18 mouse cellular contexts compared by ENCODE assay signal in genomic region chr6:118757533-118758289, GRCm38 (mm10).
A peak's percentile ranks its signal among the peaks of the same experiment; 100 is the strongest.
DNase-seq lines count a peak whose midpoint lies in the region; ATAC-seq and TF ChIP-seq lines count a peak whose summit lies in the region.
"Had no signal": no experiment of that assay in that cellular context is flagged by ENCODE, and none has a peak within 500 bp of the region (broad histone marks: within the 10 kb centered on the region; RNA-seq: fewer than 3 reads in every experiment).

No protein-coding gene starts in this region.

- H3K9ac ChIP-seq in heart, embryonic 12.5 days = no peak overlapping the region
- H3K9ac ChIP-seq in stomach, embryonic 15.5 days = no peak overlapping the region
- H3K9ac ChIP-seq in stomach, postnatal 0 days (ENCODE audit: low read length) = no peak overlapping the region
- peak overlapping the region; percentile 62 for H3K9ac ChIP-seq in liver, embryonic 12.5 days
- H3K9ac ChIP-seq: lung, embryonic 15.5 days had no signal

- 69% methylated on average over 12 of the region's 12 CpGs for WGBS in heart, embryonic 12.5 days
- 78% methylated on average over 12 of the region's 12 CpGs for WGBS in stomach, embryonic 15.5 days
- 76% methylated on average over 12 of the region's 12 CpGs for WGBS in stomach, postnatal 0 days
- 30% methylated on average over 12 of the region's 12 CpGs for WGBS in liver, embryonic 12.5 days (ENCODE audit: insufficient replicate concordance)

- 0 out of 2 replicates have a peak overlapping the region, but pooled peaks have one; percentile 31 for H3K27ac ChIP-seq in heart, embryonic 12.5 days (ENCODE audit: poor library complexity, severe bottlenecking)
- H3K27ac ChIP-seq in stomach, embryonic 15.5 days = no peak overlapping the region
- no peak overlapping the region for H3K27ac ChIP-seq in stomach, postnatal 0 days (replicated peaks)
- H3K27ac ChIP-seq in liver, embryonic 12.5 days = peak overlapping the region; percentile 91
- H3K27ac ChIP-seq: embryonic facial prominence, embryonic 10.5 days; forebrain, embryonic 10.5 days; hindbrain, embryonic 10.5 days; kidney, postnatal 0 days; lung, embryonic 15.5 days; midbrain, embryonic 10.5 days had no signal

- no peak for TF ChIP-seq EP300 in stomach, postnatal 0 days (optimal IDR thresholded peaks at IDR 0.05)

- no peaks in the 10 kb centered on the region for H3K9me3 ChIP-seq in heart, embryonic 12.5 days (replicated peaks)
- H3K9me3 ChIP-seq in stomach, embryonic 15.5 days = no peaks in the 10 kb centered on the region
- H3K9me3 ChIP-seq in stomach, postnatal 0 days (ENCODE audit: control insufficient read depth, low read length) = no peaks in the 10 kb centered on the region
- H3K9me3 ChIP-seq in liver, embryonic 12.5 days (replicated peaks) = no peaks in the 10 kb centered on the region
- H3K9me3 ChIP-seq: embryonic facial prominence, embryonic 10.5 days; forebrain, embryonic 10.5 days; hindbrain, embryonic 10.5 days; lung, embryonic 15.5 days; midbrain, embryonic 10.5 days had no signal

- peaks cover 30% of the 10 kb centered on the region for H3K4me1 ChIP-seq in heart, embryonic 12.5 days (replicated peaks)
- no peaks in the 10 kb centered on the region for H3K4me1 ChIP-seq in stomach, embryonic 15.5 days
- H3K4me1 ChIP-seq in stomach, postnatal 0 days (replicated peaks; ENCODE audit: control insufficient read depth, insufficient read depth) = no peaks in the 10 kb centered on the region
- H3K4me1 ChIP-seq in liver, embryonic 12.5 days = peaks cover 52% of the 10 kb centered on the region
- H3K4me1 ChIP-seq: lung, embryonic 15.5 days; midbrain, embryonic 10.5 days had no signal

- no peak overlapping the region for H3K4me2 ChIP-seq in heart, embryonic 12.5 days
- no peak overlapping the region for H3K4me2 ChIP-seq in stomach, embryonic 15.5 days
- H3K4me2 ChIP-seq in stomach, postnatal 0 days (replicated peaks; ENCODE audit: low read depth) = no peak overlapping the region
- peak overlapping the region; percentile 67 for H3K4me2 ChIP-seq in liver, embryonic 12.5 days
- H3K4me2 ChIP-seq: lung, embryonic 15.5 days had no signal

- H3K36me3 ChIP-seq in heart, embryonic 12.5 days = peaks cover 17% of the 10 kb centered on the region
- no peaks in the 10 kb centered on the region for H3K36me3 ChIP-seq in stomach, embryonic 15.5 days
- H3K36me3 ChIP-seq in stomach, postnatal 0 days (ENCODE audit: control insufficient read depth, insufficient read depth, low read length) = no peaks in the 10 kb centered on the region
- H3K36me3 ChIP-seq in liver, embryonic 12.5 days = no peaks in the 10 kb centered on the region
- H3K36me3 ChIP-seq: embryonic facial prominence, embryonic 10.5 days; forebrain, embryonic 10.5 days; G1E; hindbrain, embryonic 10.5 days; lung, embryonic 15.5 days; midbrain, embryonic 10.5 days had no signal

- TF ChIP-seq CTCF in stomach, postnatal 0 days (IDR thresholded peaks at IDR 0.05; ENCODE audit: low read depth) = no peak

- H3K27me3 ChIP-seq in heart, embryonic 12.5 days (replicated peaks) = no peaks in the 10 kb centered on the region
- no peaks in the 10 kb centered on the region for H3K27me3 ChIP-seq in stomach, embryonic 15.5 days (replicated peaks)
- H3K27me3 ChIP-seq in stomach, postnatal 0 days (ENCODE audit: control insufficient read depth, insufficient read depth, low read length) = no peaks in the 10 kb centered on the region
- no peaks in the 10 kb centered on the region for H3K27me3 ChIP-seq in liver, embryonic 12.5 days (replicated peaks)
- H3K27me3 ChIP-seq: lung, embryonic 15.5 days had no signal

- no peak overlapping the region for H3K4me3 ChIP-seq in heart, embryonic 12.5 days
- H3K4me3 ChIP-seq in stomach, embryonic 15.5 days (replicated peaks) = no peak overlapping the region
- H3K4me3 ChIP-seq in stomach, postnatal 0 days (ENCODE audit: low read depth, low read length) = no peak overlapping the region
- peak overlapping the region; percentile 40 for H3K4me3 ChIP-seq in liver, embryonic 12.5 days
- H3K4me3 ChIP-seq: embryonic facial prominence, embryonic 10.5 days; forebrain, embryonic 10.5 days; hindbrain, embryonic 10.5 days; lung, embryonic 15.5 days; midbrain, embryonic 10.5 days; myocyte had no signal

- ATAC-seq in heart, embryonic 12.5 days (ENCODE audit: insufficient number of reproducible peaks, low FRiP score) = no peak
- peak; percentile 80; the same call in 1 of the 2 replicates for ATAC-seq in stomach, embryonic 15.5 days (ENCODE audit: insufficient read depth, low FRiP score, low read depth)
- no peak for ATAC-seq in stomach, postnatal 0 days (ENCODE audit: low FRiP score, low TSS enrichment)
- ATAC-seq in liver, embryonic 12.5 days = peak; percentile 85

- DNase-seq in heart, adult 8-10 months (ENCODE audit: low spot score) = no peak
- no peak for DNase-seq in stomach, postnatal 0 days (ENCODE audit: low spot score)
- DNase-seq in urinary bladder, postnatal 4 days (ENCODE audit: low spot score in 2 of 2) = no peak
- DNase-seq in ovary, postnatal 10 days (ENCODE audit: low spot score) = no peak
- no peak for DNase-seq in layer of hippocampus, adult 11-12 months (ENCODE audit: low spot score)
- DNase-seq: cerebellum, postnatal 14 days; thymus, postnatal 4 days had no signal

Comparison
In these comparisons a context has a peak if more than half of its experiments do, and no peak if none do; other contexts are left out.
1. ATAC-seq: peak in stomach, embryonic 15.5 days (single experiment) and liver, embryonic 12.5 days (single experiment); none in heart, embryonic 12.5 days (single experiment) and stomach, postnatal 0 days (single experiment).
2. H3K27ac ChIP-seq: peak in heart, embryonic 12.5 days (single experiment) and liver, embryonic 12.5 days (single experiment); none in stomach, embryonic 15.5 days (single experiment) and stomach, postnatal 0 days (single experiment).